Mouse (Mus musculus) stomach, postnatal 0 days (tissue): ENCODE data around the gene Cct7.

Experiments used
- CTCF ChIP-seq: IDR thresholded peaks from 2 replicates; pipeline ENCODE4 v1.5.1; 2016; ENCODE audit warnings: antibody characterized with exemption, low read depth, mild to moderate bottlenecking, moderate library complexity
- EP300 ChIP-seq: optimal IDR thresholded peaks from 2 replicates; pipeline ENCODE3; 2016; ENCODE audit warnings: antibody characterized with exemption

DNA sequence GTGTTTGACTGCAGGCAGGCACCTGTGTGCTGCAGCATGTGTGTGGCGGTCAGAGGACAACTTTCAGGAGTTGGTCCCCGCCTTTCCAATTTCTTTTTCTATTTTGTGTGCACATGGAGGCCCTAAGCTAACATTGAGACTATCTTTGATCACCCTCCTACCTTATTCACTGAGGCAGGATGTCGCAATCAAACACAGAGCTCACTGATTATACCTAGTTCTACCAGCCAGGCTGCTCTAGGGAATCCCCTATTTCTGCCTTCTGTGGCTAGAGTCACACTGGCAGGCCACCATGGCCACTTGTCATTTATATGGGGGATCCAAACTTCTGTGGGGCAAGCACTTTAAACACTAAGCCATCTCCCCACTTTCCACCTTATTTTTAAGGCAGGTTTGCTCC lies 38.4 kb downstream of the Cct7 start:
- TF ChIP-seq CTCF (no peak), EP300 (no peak)
